Mouse (Mus musculus) thymus, postnatal 25 days (tissue): Measurements from ENCODE around the gene Phf19.

ENCODE experiments used
- DNase-seq: peaks from one replicate; pipeline ENCODE4 v3.0.0; 2022

The Phf19 gene

DNA sequence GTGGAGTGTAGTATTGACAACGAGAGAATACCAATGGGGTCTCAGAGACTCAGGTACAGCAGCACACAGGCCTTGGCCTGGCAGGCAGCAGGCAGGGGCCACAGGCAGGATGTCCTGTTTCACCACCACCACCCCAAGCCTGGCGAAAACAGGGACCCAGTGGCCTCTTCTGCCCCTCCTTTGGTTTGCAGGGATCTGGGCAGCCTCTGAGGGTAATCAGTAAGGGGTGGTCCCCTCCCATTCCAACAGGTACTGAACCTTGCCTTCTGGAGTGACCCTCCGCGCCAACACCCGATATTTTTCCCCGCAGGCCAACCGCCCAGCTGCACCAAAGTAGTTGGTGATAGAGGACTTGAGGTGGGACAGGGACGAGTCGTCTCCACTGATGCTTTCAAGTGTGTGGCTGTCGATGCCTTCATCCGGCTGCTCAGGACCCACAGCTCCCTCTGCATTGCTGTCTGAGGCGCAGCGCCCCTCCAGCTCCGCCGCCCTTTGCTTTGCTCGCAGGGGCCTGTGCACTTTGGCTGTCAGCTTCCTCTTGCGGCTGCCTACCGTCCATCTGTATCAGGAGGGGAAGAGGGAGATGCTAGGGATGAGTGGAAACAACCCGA lies 18.2 kb downstream of the Phf19 start:
- no peak for DNase-seq

GRCm38 (mm10) chr2:34893950-34894349 lies 19.9 kb downstream of the Phf19 start:
- DNase-seq: no peak

- no peak for DNase-seq
These were observed 29.6 kb downstream of the Phf19 start for GRCm38 (mm10) chr2:34884186-34884585.

GRCm38 (mm10) chr2:34883190-34883589 lies 30.6 kb downstream of the Phf19 start:
- DNase-seq: no peak

DNA sequence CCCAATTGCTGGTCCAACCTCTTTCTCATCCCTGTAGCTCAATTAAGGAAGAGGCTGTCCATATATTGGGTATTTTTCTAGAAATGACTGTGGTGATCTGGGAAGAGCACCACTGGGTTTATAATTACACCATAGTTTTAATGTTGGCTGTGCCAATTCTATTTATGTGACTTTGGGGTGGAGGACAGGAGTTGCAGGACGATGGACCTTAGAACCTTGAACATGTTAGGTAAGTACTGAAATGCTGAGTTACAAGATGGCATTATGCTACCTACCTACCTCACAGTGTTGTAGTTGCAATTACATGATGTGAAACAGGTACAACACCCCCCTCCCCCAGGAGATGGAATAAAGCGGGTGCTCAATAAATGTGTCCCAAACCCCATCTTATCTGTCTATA lies 31.1 kb downstream of the Phf19 start:
- no peak for DNase-seq

- no peak for DNase-seq
These were observed 33.8 kb downstream of the Phf19 start for GRCm38 (mm10) chr2:34880054-34880453.

- no peak for DNase-seq
These were observed 38.9 kb downstream of the Phf19 start, which contains the start of gene Psmd5 for GRCm38 (mm10) chr2:34874816-34875345. Psmd5 (minus strand) TSS chr2:34874968.

- no peak for DNase-seq
These were observed 39.6 kb downstream of the Phf19 start, which contains the start of gene Cutal for GRCm38 (mm10) chr2:34874271-34874670. Cutal (plus strand) TSS chr2:34874396.

DNA sequence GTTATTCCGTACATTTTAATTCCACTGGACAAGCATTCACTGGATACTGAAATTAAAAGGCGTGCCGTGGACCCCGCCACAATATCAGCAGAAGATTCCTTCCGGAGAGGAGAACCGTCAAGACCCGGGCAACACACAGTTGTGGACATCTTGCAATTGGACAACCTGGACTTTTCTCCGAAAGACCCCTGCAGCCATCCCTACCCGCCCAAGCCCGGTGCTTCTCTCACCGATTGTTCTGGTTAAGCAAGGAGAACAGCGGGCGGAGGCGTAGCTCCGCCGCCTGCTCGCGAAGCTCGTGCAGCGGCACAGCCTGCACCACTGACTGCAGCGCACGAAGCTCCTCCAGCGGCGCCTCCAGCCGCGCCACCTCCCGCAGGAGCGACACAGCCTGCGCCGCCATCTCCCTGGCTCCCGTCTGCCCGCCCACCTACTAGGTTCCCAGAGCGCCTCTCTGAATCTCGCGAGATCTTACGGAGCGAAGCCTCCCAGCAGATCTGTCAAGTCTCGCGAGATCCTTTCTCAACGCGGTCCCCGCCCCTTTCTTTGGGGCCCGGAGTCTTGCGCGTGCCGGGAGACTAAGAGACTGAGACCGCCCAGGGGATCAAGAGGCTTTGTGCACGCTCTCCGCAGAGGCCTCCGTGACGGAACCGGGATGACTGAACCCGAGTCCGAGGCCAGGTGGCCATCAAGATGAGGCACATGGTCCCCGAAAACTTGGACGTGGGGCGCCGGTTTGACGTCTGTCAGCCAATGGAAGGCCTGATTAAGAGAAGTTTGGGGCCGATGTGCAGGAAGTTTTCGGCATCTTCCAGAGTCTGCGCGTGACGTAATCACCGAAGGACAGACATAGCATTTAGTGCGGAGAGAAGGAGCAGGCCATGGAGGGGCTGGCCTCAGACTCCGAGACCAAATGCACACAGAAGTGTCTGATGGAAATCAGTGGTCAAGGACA lies 43.0 kb downstream of the Phf19 start:
- peak; percentile 95 for DNase-seq

- DNase-seq: no peak
These were observed 44.1 kb downstream of the Phf19 start for GRCm38 (mm10) chr2:34869680-34870079.

DNA sequence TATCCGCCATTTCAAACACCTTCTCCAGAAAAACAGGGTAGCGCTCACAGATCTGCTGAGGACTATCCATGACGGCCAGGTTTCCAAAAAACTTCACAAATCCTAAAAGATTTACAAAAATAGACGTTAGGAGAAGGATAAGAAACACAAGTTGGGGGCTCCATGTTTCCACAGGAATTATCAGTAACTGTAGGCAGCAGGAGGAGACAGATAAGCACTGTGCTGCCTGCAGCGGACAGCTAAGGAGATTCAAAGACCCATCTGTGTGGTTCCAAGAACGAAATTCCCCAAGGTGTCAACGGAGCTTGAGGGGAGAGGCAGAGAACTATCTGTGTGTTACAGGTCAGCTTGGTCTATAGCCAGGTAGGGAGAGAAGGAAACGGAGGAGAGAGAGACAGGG lies 56.1 kb downstream of the Phf19 start:
- no peak for DNase-seq

- DNase-seq: no peak
These were observed 58.6 kb downstream of the Phf19 start for GRCm38 (mm10) chr2:34855265-34855664.

DNA sequence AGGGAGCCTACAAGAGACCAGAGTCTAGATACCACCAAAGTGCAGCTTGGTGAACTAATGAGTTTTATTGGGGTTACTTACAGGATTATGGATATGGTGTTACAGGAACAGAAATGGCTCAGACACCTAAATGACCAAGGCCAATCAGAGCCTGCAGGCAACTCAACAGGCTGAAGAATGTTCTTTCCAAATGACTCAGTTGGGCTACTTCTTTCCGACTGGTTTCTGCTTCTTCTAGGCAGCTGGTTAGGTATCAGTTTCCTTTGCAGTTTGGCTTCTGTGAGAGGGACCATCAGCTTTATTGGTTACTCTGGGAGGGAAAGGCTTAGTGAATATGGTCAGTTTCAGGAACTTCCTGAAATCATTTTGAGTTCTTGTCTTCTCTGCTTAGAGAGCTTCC lies 66.1 kb downstream of the Phf19 start:
- no peak for DNase-seq
